Mouse (Mus musculus) monocyte, adult 2 months (primary cell): ENCODE measurements around the gene Myh6.
"Not testable (repeated sequence)": the region's sequence is repeated elsewhere in the genome, so short reads cannot be mapped to it uniquely, and the experiment has no call there.

ENCODE experiments used
- DNase-seq, 2 experiments: peaks; one replicate each; pipeline ENCODE4 v3.0.0; 2022; ENCODE audit warnings: low spot score in 2 of 2, low read depth in 1 of 2

Gene Myh6

DNA sequence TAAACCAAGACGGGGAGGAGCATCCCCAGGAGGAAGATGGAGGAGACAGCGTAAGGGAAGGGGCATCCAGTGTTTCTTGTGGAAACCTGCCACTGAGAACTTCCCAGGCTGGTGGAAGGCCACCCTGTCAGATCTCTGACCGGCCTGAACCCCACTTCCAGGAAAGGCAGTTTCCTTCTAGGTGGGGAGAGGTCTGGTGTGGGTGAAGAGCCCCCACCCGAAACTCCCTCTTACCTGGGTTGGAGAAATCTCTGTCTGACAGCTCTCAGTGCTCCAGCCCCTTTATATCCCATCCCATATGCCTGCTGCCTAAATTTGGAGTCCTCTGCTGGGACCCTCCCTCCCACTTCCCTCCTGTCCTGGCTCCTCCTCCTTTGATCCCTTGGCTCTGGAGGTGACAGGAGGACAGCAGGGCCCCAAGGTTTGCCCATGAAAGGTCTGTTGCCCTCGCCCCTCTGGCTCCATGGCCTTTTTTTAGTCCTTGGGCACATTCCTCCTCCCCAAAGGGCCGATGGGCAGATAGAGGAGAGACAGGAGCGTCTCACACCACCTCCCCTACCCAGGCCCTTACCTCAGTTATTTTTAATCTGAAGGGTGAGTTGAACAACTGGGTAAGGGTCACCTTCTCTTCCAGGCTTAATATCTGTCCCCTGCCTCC lies at the start of gene Myh6:
Myh6 (minus strand) TSS at position 608 of the 658 bp plus-strand sequence.
- no peak for DNase-seq

GRCm38 (mm10) chr14:55015767-55016111 lies 49.0 kb upstream of the Myh6 start:
- DNase-seq: no peak

DNA sequence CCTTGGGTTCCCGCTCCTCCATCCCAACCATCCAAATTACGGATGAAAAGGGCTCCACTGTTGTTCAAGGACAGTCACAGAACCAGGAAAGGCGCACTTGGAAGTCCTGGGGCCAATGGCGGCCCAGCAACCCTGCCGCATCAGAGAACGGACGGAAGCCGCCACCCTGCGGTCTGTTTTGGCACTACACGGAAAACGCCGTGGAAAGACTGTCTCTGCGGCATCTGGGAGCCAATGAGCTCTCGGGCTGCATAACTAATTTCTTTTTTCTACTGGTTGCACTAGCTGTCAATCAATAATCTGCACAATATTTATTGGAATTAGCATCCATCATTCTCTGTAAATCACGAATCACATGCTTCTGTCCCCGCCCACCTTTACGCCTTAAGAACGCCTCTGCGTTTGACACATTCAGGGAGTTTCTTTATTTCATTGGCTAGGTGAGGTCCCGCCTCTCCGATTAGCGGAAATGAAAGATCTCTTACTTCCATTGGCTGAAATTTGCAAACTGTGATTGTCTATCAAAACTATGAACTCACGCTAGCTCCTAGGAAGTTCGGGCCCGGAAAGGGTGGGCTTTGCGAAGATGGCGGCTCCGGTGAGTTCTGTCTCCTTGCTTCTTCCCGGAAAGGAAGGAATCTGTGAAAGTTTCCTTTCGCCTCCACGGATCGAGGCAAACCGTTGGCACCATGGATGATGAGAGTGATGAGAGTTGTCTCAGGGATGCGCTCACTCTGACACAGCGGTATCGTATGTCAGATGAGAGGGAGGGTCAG lies 48.5 kb upstream of the Myh6 start, which contains the start of gene Ngdn:
Ngdn (plus strand) TSS at position 464 of the 776 bp plus-strand sequence.
- DNase-seq: peak; percentile 92 to 96

DNA sequence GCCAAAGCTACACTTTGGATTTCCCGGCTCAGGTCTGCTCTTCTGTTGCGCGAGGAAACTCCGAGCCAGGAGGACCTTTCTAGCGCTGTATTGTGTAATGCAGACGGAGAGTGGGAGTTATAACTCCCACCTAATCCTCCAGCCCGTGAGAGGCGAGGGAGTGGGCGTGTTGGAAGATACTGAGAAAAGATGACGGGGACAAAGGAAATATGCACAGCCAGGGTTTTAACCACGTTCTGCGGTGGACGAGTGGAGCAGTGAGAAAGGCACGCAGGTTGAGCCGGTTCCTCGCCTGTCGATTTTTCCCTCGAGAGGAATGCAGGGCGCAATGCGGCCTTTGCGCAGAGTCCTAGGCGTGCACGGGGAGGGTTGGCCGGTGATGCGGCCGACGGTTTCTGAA lies 47.9 kb upstream of the Myh6 start:
- peak in 1 of 2 experiments; percentile 0 for DNase-seq

- DNase-seq: no peak
Observed at GRCm38 (mm10) chr14:55011116-55011515, 44.4 kb upstream of the Myh6 start.

- DNase-seq: no peak
Observed at GRCm38 (mm10) chr14:55008417-55008816, 41.7 kb upstream of the Myh6 start.

DNA sequence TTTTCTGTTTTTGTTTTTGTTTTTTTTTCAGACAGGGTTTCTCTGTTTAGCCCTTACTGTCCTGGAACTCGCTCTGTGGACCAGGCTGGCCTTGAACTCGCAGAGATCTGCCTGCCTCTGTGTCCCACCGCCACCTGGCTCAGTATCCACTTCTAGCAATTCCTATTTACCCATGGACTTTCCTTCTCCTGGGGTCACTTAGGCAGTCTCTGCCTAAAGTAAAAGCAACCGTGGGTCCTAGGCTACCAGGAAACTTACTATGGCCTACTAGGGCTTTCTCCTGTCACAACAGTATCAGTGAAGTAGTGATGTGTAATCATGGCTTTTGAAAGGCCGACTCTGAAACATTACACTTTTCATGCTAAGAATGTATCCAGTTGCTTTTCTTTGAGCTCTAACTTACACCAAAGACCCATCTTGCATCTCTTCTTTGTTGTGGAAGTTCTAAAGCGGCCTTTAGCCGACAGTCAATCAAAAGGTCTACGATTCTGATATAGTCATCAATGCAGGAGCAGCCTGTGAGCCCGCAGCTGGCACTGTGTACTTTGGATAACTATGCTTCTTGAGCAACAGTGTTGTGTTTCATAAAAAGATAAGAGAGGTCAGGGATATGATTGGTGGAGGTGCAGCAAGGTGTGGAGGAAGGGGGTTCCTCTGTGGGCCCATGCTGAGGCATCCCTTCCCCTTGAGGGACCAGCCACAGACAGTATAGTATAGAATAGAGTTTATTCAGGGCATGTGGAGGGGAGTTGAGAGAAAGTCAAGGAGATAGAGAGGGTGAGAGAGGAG lies 40.6 kb upstream of the Myh6 start:
- DNase-seq: no peak

GRCm38 (mm10) chr14:55006541-55006940 lies 39.8 kb upstream of the Myh6 start:
- no peak for DNase-seq

DNA sequence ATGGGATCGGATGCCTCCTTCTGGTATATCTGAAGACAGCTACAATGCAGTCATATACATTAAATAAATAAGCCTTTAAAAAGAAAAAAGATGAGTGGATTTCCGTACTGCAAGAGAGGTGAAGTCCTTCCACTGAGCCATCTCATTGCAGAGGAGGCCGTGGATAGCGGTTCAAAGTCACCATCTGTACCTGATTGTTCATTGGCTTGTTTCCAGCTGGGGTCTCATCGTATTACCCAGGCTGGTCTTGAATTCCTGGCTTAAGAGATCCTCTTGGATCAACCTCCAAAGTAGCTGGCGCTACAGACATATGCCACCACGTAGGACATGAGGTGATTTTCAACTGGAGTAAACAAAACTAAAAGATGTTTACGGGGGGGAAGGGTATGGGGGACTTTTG lies 39.2 kb upstream of the Myh6 start:
- DNase-seq: no peak

DNA sequence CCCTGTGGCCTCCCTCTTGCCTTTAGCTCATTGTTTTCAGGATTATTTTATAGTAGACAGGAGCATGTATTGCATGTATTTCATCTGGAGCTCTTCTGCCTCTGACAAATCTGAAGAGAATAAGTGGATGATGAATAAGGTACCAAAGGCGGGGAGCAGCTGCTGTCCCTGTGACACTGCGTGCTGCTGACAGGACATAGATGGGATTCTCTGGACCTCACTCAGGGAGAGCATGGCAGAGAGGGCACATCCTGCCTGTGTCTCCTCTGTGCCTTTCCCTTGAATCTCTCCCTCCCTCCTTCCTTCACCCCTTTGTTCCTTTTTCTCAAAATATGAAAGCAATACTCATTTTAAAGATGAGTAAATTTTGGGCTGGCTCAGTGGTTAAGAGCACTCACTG lies 38.8 kb upstream of the Myh6 start:
- DNase-seq: no peak

DNA sequence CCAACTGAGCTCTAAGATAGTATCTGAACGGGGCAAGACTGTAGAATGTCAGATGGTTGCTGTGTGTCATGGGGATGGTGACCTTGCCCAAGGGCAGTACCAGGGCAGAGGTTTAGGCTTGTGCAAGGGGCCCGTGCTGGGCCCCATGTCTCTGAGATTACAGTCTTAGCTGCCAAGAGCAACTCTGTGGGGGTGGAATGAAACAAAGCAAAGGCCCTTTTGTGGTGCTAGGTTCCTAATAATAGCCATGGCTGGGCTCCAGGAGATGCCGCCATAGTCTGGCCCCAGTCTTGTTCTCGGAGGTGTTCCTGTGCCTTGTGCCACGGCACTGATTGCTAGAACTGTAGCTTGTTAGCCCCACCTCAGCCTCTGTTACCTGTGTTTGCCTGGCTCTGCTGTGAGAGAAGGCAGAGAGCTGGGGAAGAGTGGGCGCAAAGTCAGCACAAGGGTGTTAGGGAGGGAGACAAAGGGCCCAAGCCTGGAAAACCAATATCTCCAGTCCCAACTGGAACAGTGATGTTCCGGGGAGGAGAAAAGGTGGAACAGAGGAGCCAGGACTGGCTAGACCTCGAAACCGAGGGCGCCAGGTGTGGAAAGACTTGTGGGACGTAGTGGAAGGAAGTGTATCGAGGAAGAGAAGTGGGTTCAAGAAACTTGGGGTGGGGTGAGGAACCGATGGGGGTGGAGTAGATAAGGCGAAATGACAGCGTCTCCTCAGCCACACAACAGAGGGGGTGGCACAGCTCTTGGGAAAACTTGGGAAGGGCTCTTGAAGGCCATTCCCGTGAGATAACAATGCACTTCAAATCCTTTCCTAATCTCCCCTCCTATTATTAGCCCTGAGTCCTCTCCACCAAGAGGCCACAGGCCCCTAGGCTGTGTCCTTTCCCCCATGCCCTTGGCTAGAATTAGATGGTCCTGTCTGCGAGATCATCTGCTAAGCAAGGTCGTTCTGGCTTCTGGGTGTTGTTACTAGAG lies 37.4 kb upstream of the Myh6 start:
- DNase-seq: no peak

GRCm38 (mm10) chr14:55002687-55003120 lies 36.0 kb upstream of the Myh6 start:
- DNase-seq: no peak

DNA sequence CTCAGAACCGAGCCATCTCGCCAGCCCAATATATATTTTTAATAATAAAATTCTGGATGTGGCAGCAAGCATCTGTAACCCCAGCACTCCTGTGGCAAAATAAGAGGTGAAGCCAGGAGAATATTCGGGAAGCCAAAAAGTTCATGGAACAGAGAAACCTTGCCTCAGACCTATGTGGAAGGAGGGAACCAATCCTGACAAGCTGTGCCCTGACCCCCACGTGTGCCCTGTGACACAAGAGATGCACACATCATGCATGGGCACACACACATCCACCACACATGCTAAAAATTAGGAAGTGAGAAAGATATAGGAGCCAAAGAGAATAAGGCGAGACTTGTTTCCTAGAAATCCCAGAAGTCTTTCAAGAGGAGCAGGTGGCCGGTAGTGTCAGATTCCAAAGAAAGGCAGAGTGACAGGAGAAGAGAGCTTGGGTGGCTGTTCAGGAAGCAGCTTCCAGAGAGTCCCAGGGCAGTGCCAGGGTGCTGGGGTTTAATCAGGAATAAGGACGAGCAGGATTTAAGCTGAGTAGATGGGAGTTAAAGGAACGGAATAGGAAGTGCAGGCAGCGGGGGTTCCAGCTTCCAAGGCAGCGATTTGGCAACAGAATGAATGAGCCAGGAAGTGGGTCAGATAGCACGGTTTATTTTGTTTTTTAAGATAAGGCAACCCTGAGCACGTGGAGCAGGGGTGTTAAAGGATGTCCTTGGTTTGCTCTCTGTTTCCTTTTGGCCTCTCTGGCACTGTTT lies 35.4 kb upstream of the Myh6 start:
- DNase-seq: no peak

- DNase-seq: no peak
Observed at GRCm38 (mm10) chr14:55001446-55001845, 34.7 kb upstream of the Myh6 start.

GRCm38 (mm10) chr14:55000814-55001213 lies 34.1 kb upstream of the Myh6 start:
- DNase-seq: no peak

DNA sequence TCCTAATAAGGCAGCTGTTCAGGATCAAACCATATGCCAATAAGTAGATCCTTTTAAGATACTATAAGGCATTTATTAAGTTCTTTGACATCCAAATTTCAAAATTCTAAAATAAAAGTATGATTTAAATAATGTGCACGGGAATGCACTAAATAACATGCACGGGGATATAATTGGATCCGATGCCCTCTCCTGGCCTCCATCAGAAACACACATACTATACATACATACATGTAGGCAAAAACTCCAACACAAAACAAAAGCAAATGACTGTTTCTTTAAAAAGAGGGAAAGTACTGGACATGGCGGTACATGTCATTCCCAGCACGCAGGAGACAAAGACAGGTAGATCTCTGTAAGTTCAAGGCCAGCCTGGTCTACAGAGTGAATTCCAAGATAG lies 33.1 kb upstream of the Myh6 start:
- not testable (repeated sequence) for DNase-seq

DNA sequence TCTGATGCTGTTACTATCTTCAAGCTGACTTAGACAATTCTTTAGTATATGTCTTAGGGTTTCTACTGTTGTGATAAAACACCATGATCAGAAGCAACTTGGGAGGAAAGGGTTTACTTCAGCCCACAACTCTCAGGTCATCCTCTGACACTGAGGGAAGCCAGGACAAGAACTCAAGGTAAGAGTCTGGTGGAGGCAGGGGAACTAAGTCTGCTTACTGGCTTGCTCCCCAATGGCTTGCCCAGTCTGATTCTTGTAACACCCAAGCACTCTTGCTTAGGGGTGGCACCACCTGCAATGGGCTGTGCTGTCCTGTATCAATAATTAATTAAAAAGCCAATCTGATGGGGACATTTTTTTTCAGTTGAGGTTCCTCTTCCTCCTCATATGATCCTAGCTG lies 32.0 kb upstream of the Myh6 start:
- no peak for DNase-seq

DNA sequence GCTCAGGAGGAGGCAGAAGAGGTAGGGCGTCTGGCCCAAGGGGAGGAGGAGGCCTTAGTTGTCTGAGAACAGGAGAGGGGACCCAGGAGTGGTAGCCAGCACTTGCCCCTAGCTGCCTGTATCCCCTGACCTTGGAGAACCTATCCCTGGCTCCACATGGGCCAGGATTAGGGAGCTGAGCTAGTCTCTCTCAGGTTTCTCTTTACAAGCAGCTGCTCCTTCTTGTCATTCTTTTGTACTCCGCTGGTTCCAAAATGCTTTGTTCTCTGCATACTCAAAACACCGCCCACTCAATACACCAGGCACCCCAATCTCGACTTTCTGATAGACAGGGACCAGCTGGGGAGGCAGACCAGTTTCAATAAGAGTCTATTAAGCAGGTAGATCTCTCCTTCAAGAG lies 30.6 kb upstream of the Myh6 start:
- no peak for DNase-seq

DNA sequence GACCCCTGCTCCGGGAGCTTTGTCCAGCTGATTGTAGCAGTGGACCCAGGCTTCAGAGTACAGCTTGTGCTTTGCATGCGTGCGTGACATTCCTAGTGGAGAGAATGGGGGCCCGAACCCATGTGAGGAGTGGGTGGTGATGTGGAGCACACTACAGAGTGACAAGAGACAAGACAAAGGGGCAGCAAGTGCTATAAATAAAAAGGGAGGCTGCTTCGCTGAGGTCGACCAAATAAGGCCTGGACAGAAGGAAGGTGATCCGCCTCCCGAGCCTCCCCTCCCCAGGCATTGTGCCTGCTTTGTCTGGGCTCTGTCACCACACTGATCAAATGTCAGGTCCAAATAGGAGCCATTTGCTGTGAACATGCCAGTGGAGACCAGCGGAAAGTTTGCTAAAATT lies 30.1 kb upstream of the Myh6 start:
- DNase-seq: no peak
